Mouse (Mus musculus) heart, embryonic 12.5 days (tissue): ENCODE data around the gene Tshz2. TPM values are rescaled to one million over a fixed set of nuclear protein-coding genes. Genes with fewer than 3 reads are reported as not detected.

ENCODE experiments used
- ATAC-seq: fragments of 200-750 bp; cut with Nextera tagmentation; 2 replicates; pipeline ENCODE4 v1.8.0; 2017; ENCODE audit warnings: moderate TSS enrichment, moderate library complexity; ENCODE audit not compliant: insufficient number of reproducible peaks, low FRiP score
- H3K27ac ChIP-seq: fragments of 300-500 bp; sonication (generic); 2 replicates; pipeline ENCODE4 v1.5.1; 2016; ENCODE audit warnings: mild to moderate bottlenecking, moderate library complexity; ENCODE audit not compliant: poor library complexity, severe bottlenecking
- H3K27me3 ChIP-seq: fragments of 300-500 bp; sonication (generic); replicated peaks from 2 replicates; pipeline ENCODE4 v1.6.1; 2016; ENCODE audit warnings: mild to moderate bottlenecking, moderate library complexity
- H3K36me3 ChIP-seq: fragments of 300-500 bp; sonication (generic); 2 replicates; pipeline ENCODE4 v1.6.1; 2016; ENCODE audit warnings: mild to moderate bottlenecking, moderate library complexity
- H3K4me1 ChIP-seq: fragments of 300-500 bp; sonication (generic); replicated peaks from 2 replicates; pipeline ENCODE4 v1.6.1; 2016; ENCODE audit warnings: mild to moderate bottlenecking
- H3K4me2 ChIP-seq: fragments of 300-500 bp; sonication (generic); 2 replicates; pipeline ENCODE4 v1.6.1; 2016; ENCODE audit warnings: mild to moderate bottlenecking, moderate library complexity
- H3K4me3 ChIP-seq: fragments of 300-500 bp; sonication (generic); 2 replicates; pipeline ENCODE4 v1.5.1; 2016; ENCODE audit warnings: mild to moderate bottlenecking
- H3K9ac ChIP-seq: fragments of 300-500 bp; sonication (generic); 2 replicates; pipeline ENCODE4 v1.6.1; 2016; ENCODE audit warnings: mild to moderate bottlenecking, moderate library complexity
- H3K9me3 ChIP-seq: fragments of 300-500 bp; sonication (generic); replicated peaks from 2 replicates; pipeline ENCODE4 v1.6.1; 2016; ENCODE audit warnings: mild to moderate bottlenecking, moderate library complexity
- WGBS: fragments of 180-500 bp; shearing (Covaris S2); methylation state at CpG from one replicate; pipeline ENCODE4 v1.1.7; 2016; 5-methylcytosine and 5-hydroxymethylcytosine counted together
- polyA plus RNA-seq: library from polyadenylated mRNA; unstranded; fragments of >200 nt; fragmentation: Nextera tagmentation; extraction: Ambion mirVana; gene quantifications from 2 replicates; pipeline ENCODE4 v1.2.1, GENCODE M21; 2016

Tshz2 gene
- polyA plus RNA-seq, 1 experiment from 2014 or later, result 5.6 TPM

DNA sequence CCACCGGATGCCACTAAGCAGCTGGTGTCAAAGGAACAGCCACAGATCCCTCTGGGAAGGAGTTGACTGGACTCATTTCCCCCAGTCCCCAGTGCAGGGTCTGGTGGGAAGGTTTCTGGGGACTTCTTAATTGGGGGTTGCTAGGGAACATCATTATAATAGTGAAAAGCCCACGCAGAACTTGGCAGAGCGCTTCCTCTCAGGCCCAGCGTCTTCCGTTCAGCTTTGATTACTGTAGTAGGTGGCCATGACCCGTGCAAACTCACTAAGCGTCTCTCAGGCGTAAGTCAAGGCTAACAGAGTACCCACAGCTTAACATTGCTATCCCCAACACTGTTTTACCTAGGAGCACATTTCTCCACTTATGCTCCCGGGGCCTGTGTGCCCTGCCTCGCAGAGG is 181.9 kb downstream of the Tshz2 start:
- Histone ChIP-seq H3K27ac (no peak overlapping the region), H3K4me3 (no peak overlapping the region), H3K36me3 (no peaks in the 10 kb centered on the region), H3K27me3 (no peaks in the 10 kb centered on the region), H3K4me2 (no peak overlapping the region), H3K4me1 (peaks cover 5% of the 10 kb centered on the region), H3K9me3 (no peaks in the 10 kb centered on the region), H3K9ac (no peak overlapping the region)
- WGBS, result 84% methylated on average over 10 of the region's 10 CpGs
- no peak for ATAC-seq

GRCm38 (mm10) chr2:169821021-169821441 is 188.2 kb downstream of the Tshz2 start:
- Histone ChIP-seq H3K27ac (no peak overlapping the region), H3K4me1 (no peaks in the 10 kb centered on the region), H3K9ac (no peak overlapping the region), H3K9me3 (no peaks in the 10 kb centered on the region), H3K27me3 (no peaks in the 10 kb centered on the region), H3K4me3 (no peak overlapping the region), H3K36me3 (no peaks in the 10 kb centered on the region), H3K4me2 (no peak overlapping the region)
- no peak for ATAC-seq
- 88% methylated on average over 9 of the region's 9 CpGs for WGBS

DNA sequence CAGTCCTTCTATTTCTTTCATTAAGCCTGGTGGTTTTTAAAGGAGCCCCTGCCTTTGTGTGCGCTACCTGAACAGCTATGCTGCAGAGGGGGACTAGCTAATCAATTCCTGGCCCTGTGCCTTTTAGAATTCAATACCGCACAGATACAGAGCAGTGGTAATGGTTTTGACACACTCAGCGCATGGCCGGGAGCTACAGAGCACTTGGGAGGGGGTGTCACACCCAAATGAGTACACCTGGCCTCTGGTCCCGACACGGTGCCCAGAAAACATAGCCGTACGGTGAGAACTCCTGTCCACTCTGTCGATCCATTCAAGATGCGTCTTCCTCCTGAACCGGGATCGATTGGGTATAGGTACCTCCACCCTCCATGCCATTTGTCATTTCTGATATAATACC is 193.1 kb downstream of the Tshz2 start:
- no peak overlapping the region for H3K4me3 ChIP-seq
- H3K9ac ChIP-seq, result no peak overlapping the region
- no peaks in the 10 kb centered on the region for H3K27me3 ChIP-seq
- H3K27ac ChIP-seq, result no peak overlapping the region
- no peaks in the 10 kb centered on the region for H3K36me3 ChIP-seq
- no peak for ATAC-seq
- H3K4me2 ChIP-seq, result no peak overlapping the region
- H3K9me3 ChIP-seq, result no peaks in the 10 kb centered on the region
- no peaks in the 10 kb centered on the region for H3K4me1 ChIP-seq
- 89% methylated on average over 12 of the region's 12 CpGs for WGBS

DNA sequence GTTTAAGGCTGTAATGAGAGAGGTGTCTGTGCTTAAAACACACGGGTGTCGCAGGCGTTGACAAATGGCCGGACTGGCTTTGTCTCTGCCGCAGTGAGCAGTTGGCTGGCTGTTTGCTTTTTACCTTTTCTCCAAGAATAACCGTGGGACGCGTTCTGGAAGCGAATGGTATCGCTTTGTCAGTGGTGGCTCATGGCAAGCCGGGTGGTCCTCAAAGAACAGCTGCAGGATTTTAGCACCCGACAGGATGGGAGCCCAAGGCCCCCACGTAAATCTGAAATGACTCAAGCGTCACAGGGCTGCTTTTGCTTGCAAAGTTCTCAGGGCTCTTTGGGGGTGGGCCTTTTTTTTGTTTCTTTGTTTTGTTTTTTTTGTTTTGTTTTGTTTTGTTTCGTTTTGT is 193.5 kb downstream of the Tshz2 start:
- H3K9ac ChIP-seq, result no peak overlapping the region
- H3K36me3 ChIP-seq, result no peaks in the 10 kb centered on the region
- H3K9me3 ChIP-seq, result no peaks in the 10 kb centered on the region
- no peak overlapping the region for H3K4me2 ChIP-seq
- H3K27ac ChIP-seq, result no peak overlapping the region
- 58% methylated on average over 15 of the region's 15 CpGs for WGBS
- H3K27me3 ChIP-seq, result no peaks in the 10 kb centered on the region
- no peak for ATAC-seq
- no peaks in the 10 kb centered on the region for H3K4me1 ChIP-seq
- H3K4me3 ChIP-seq, result no peak overlapping the region

DNA sequence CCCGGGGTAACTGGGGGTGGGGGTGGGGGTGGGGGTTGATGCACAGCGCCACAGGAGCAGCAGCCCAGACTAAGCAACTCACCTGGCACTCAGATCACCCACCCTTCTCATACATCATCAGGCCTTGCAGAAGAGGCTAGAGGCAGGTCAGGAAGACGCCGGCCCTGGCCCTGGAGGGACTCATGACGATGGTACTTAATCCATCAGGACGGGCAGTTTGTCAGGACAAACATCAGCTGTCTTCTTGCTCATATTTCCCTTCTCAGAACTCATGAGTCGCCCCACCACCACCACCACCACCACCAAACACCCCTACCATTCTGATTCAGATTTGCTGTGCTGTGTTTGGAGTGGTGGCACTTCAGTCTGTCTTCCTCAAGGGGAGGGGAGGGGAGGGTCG is 194.0 kb downstream of the Tshz2 start:
- Histone ChIP-seq H3K9me3 (no peaks in the 10 kb centered on the region), H3K4me1 (no peaks in the 10 kb centered on the region), H3K36me3 (no peaks in the 10 kb centered on the region), H3K9ac (no peak overlapping the region), H3K4me2 (no peak overlapping the region), H3K27me3 (no peaks in the 10 kb centered on the region), H3K4me3 (no peak overlapping the region), H3K27ac (no peak overlapping the region)
- 56% methylated on average over 8 of the region's 8 CpGs for WGBS
- no peak for ATAC-seq

GRCm38 (mm10) chr2:169832184-169832583 is 199.4 kb downstream of the Tshz2 start:
- Histone ChIP-seq H3K36me3 (no peaks in the 10 kb centered on the region), H3K4me1 (no peaks in the 10 kb centered on the region; the same call in 1 of the 2 replicates), H3K9me3 (no peaks in the 10 kb centered on the region), H3K4me3 (no peak overlapping the region), H3K9ac (no peak overlapping the region), H3K27ac (no peak overlapping the region), H3K4me2 (no peak overlapping the region), H3K27me3 (no peaks in the 10 kb centered on the region)
- 72% methylated on average over 12 of the region's 12 CpGs for WGBS
- ATAC-seq, result no peak

DNA sequence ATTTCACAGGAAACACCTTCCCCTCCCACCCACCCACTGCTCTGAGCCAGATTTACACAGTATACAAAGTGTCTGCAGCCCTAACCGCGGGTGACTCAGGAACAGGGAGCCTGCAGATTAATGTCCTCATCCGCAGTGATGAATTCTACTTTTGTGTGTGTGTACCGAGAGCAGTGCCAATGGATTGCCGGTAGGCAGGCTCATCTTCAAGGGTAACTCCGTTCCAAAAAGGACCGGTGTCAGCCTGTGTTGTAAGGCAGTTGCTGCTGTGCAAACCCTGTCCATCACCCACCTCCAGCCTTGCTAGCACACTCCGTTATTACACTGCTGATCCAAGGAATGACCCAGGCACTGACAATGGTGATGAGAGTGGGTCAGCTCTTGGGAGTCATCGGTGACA is 200.8 kb downstream of the Tshz2 start:
- no peak overlapping the region for H3K9ac ChIP-seq
- H3K9me3 ChIP-seq, result no peaks in the 10 kb centered on the region
- no peak for ATAC-seq
- no peak overlapping the region for H3K4me2 ChIP-seq
- no peaks in the 10 kb centered on the region for H3K27me3 ChIP-seq
- no peaks in the 10 kb centered on the region; the same call in 1 of the 2 replicates for H3K4me1 ChIP-seq
- 78% methylated on average over 9 of the region's 9 CpGs for WGBS
- no peak overlapping the region for H3K27ac ChIP-seq
- H3K4me3 ChIP-seq, result no peak overlapping the region
- H3K36me3 ChIP-seq, result no peaks in the 10 kb centered on the region

GRCm38 (mm10) chr2:169834602-169835001 is 201.8 kb downstream of the Tshz2 start:
- H3K27ac ChIP-seq, result no peak overlapping the region
- H3K9ac ChIP-seq, result no peak overlapping the region; the same call in 1 of the 2 replicates
- no peaks in the 10 kb centered on the region for H3K36me3 ChIP-seq
- no peak overlapping the region for H3K4me3 ChIP-seq
- H3K27me3 ChIP-seq, result no peaks in the 10 kb centered on the region
- no peaks in the 10 kb centered on the region for H3K9me3 ChIP-seq
- 0 out of 2 replicates have a peak, but pooled peaks have one; percentile 66 for ATAC-seq
- 27% methylated on average over 7 of the region's 7 CpGs for WGBS
- H3K4me2 ChIP-seq, result 0 out of 2 replicates have a peak overlapping the region, but pooled peaks have one; percentile 13
- no peaks in the 10 kb centered on the region; the same call in 1 of the 2 replicates for H3K4me1 ChIP-seq

DNA sequence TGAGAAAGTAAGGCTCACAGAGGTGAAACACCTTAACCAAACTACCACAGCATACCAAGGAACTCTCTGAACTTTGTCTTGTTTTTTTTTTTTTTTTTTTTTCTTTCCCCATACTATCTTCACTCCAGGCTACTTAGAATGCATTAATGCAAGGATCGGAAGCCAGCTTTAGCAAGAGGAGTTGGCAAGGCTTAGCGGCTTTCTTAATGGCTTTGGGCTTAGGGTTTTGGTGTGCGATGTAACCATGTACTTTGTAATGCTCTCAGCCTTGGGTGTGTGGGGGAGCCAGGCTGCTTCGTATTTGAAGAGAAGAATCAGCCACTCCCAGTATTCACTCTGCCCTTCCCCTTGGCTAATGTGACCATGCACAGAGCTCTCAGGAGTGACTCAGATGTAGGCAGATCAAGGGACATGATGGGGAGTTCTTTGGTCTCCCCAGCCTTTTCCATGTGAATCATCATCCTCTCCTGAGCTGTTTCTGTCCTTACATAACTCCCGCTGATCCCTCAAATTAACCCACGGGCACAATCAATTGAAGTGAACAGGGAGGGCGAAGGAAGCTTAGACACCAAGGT is 204.3 kb downstream of the Tshz2 start:
- H3K4me3 ChIP-seq, result no peak overlapping the region
- no peak overlapping the region for H3K4me2 ChIP-seq
- no peak for ATAC-seq
- H3K27ac ChIP-seq, result no peak overlapping the region
- H3K9me3 ChIP-seq, result no peaks in the 10 kb centered on the region
- no peaks in the 10 kb centered on the region for H3K36me3 ChIP-seq
- no peaks in the 10 kb centered on the region for H3K27me3 ChIP-seq
- H3K9ac ChIP-seq, result no peak overlapping the region
- no peaks in the 10 kb centered on the region; the same call in 1 of the 2 replicates for H3K4me1 ChIP-seq
- 78% methylated on average over 7 of the region's 7 CpGs for WGBS

DNA sequence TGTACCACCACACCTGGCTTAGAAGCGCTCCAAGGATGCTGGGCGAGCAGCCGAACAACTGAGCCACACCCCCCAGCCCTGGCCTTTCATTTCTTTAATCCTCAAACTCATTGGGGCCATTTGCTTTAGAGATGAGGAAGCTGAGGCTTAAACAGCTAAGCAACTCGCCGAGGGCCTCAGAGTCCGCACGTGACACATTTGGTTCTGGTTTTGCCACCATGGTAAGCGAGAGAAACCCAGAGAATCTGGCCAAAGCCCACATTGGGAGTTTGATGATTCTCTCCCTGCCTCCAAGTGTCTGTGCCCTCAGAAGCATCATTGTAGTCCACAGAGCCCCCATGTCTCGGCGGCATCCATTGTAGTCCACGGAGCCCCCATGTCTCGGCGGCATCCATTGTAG is 205.7 kb downstream of the Tshz2 start:
- H3K27ac ChIP-seq, result no peak overlapping the region

GRCm38 (mm10) chr2:169841442-169841841 is 208.6 kb downstream of the Tshz2 start:
- Histone ChIP-seq H3K27ac (no peak overlapping the region), H3K9ac (no peak overlapping the region), H3K4me1 (no peaks in the 10 kb centered on the region), H3K36me3 (no peaks in the 10 kb centered on the region), H3K9me3 (no peaks in the 10 kb centered on the region), H3K27me3 (no peaks in the 10 kb centered on the region), H3K4me2 (no peak overlapping the region), H3K4me3 (no peak overlapping the region)
- no peak for ATAC-seq
- WGBS, result 55% methylated on average over 10 of the region's 10 CpGs

More for the DNA sequence above, 205.7 kb downstream of the Tshz2 start:
- Histone ChIP-seq H3K36me3 (no peaks in the 10 kb centered on the region), H3K4me1 (no peaks in the 10 kb centered on the region; the same call in 1 of the 2 replicates), H3K4me3 (no peak overlapping the region), H3K9me3 (no peaks in the 10 kb centered on the region), H3K27me3 (no peaks in the 10 kb centered on the region), H3K4me2 (no peak overlapping the region), H3K9ac (no peak overlapping the region)
- WGBS, result 91% methylated on average over 13 of the region's 13 CpGs
- no peak for ATAC-seq

DNA sequence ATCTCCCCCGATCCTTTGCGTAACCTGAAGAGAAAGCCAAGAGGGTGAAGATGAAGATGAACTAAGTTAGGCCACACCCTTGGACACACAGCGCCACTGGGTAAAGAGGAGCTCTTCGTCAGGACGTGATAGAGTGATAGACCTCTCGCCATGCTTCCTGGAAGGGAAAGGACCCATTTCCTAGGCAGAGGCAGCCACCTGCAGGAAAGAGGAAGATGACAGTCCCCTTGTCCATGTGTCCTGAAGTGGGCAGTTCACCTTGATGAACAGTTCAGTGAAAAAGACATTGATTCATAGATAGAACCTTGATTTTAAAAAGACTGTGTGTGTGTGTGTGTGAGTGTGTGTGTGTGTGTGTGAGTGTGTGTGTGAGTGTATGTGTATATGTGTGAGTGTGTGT is 209.7 kb downstream of the Tshz2 start:
- Histone ChIP-seq H3K4me3 (no peak overlapping the region), H3K27ac (no peak overlapping the region), H3K27me3 (no peaks in the 10 kb centered on the region), H3K4me2 (no peak overlapping the region), H3K9me3 (no peaks in the 10 kb centered on the region), H3K36me3 (no peaks in the 10 kb centered on the region), H3K9ac (no peak overlapping the region), H3K4me1 (no peaks in the 10 kb centered on the region)
- 59% methylated on average over 6 of the region's 6 CpGs for WGBS
- ATAC-seq, result no peak
